Mouse (Mus musculus) liver, postnatal 0 days (tissue): ENCODE measurements around the gene Il10rb. TPM values are rescaled to one million over a fixed set of nuclear protein-coding genes. Genes with fewer than 3 reads are reported as not detected.

ENCODE experiments used
- ATAC-seq: fragments of 200-750 bp; cut with Nextera tagmentation; 2 replicates; pipeline ENCODE4 v1.8.0; 2017; ENCODE audit warnings: mild to moderate bottlenecking, moderate library complexity
- DNase-seq: peaks from one replicate; pipeline ENCODE4 v3.0.0-alpha.2; 2016
- H3K27ac ChIP-seq: fragments of 300-500 bp; sonication (generic); 2 replicates; pipeline ENCODE4 v1.5.1; 2014; ENCODE audit warnings: antibody characterized with exemption, moderate library complexity, mild to moderate bottlenecking, low read depth
- H3K27me3 ChIP-seq: fragments of 300-500 bp; sonication (generic); 2 replicates; pipeline ENCODE4 v1.6.1; 2014; ENCODE audit warnings: low read length, control low read depth, mixed read lengths; ENCODE audit not compliant: insufficient read depth
- H3K36me3 ChIP-seq: fragments of 300-500 bp; sonication (generic); replicated peaks from 2 replicates; pipeline ENCODE4 v1.6.1; 2014; ENCODE audit warnings: mild to moderate bottlenecking, control low read depth, low read length, moderate library complexity, mixed read lengths; ENCODE audit not compliant: insufficient read depth
- H3K4me1 ChIP-seq: fragments of 300-500 bp; sonication (generic); 2 replicates; pipeline ENCODE4 v1.6.1; 2014; ENCODE audit warnings: antibody characterized with exemption, mild to moderate bottlenecking, control low read depth; ENCODE audit not compliant: insufficient read depth
- H3K4me2 ChIP-seq: fragments of 300-500 bp; sonication (generic); 2 replicates; pipeline ENCODE4 v1.6.1; 2014; ENCODE audit warnings: low read depth, mild to moderate bottlenecking, low read length, moderate library complexity, mixed read lengths
- H3K4me3 ChIP-seq: fragments of 300-500 bp; sonication (generic); 2 replicates; pipeline ENCODE4 v1.5.1; 2014; ENCODE audit warnings: low read depth, low read length
- H3K9ac ChIP-seq: fragments of 300-500 bp; sonication (generic); replicated peaks from 2 replicates; pipeline ENCODE4 v1.6.1; 2014; ENCODE audit warnings: mild to moderate bottlenecking, moderate library complexity
- H3K9me3 ChIP-seq: fragments of 300-500 bp; sonication (generic); 2 replicates; pipeline ENCODE4 v1.6.1; 2016; ENCODE audit warnings: mild to moderate bottlenecking, control low read depth, low read length, mixed read lengths
- CTCF ChIP-seq: sonication (generic); IDR thresholded peaks from 2 replicates; pipeline ENCODE4 v1.5.1; 2016; ENCODE audit warnings: antibody characterized with exemption, low read depth
- EP300 ChIP-seq: IDR thresholded peaks from 2 replicates; pipeline ENCODE4 v1.6.1; 2016; ENCODE audit warnings: antibody characterized with exemption, low read depth, mild to moderate bottlenecking
- WGBS: fragments of 180-500 bp; shearing (Covaris S2); extraction: QIAGEN DNeasy Blood & Tissue Kit; methylation state at CpG from one replicate; pipeline ENCODE4 v1.1.7; 2014; ENCODE audit not compliant: insufficient replicate concordance; 5-methylcytosine and 5-hydroxymethylcytosine counted together
- polyA plus RNA-seq: library from polyadenylated mRNA; unstranded; fragments of >200 nt; fragmentation: Nextera tagmentation; extraction: Ambion mirVana; gene quantifications from 2 replicates; pipeline ENCODE4 v1.2.1, GENCODE M21; 2015

Il10rb gene
- polyA plus RNA-seq, 1 experiment from 2014 or later = 26.4 TPM

DNA sequence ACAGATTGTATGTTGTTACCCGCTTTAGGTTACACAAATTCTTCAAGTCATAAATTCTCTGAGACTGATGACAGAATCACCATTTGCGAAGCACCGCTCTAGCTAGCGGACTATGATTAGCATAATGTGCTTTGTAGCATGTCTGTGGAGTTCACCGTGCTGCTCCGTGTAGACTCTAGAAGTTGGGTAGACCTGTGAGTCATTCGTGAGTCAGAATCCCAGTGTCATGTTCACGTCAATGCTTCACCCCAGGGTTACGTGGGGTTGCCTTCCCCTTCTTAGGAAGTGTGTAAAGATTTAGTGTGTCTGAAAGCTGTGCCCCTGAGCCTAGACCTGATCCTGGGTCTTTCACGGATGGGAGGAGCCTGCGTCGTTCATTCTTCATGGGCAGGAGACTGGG, 7.9 kb upstream of the Il10rb start:
- no peak for DNase-seq
- H3K4me1 ChIP-seq = peaks cover 23% of the 10 kb centered on the region

GRCm38 (mm10) chr16:91398944-91399343, 7.0 kb upstream of the Il10rb start:
- peaks cover 61% of the 10 kb centered on the region for H3K36me3 ChIP-seq
- peak overlapping the region; percentile 68 for H3K27ac ChIP-seq
- H3K9me3 ChIP-seq = no peaks in the 10 kb centered on the region
- H3K4me2 ChIP-seq = no peak overlapping the region
- no peak overlapping the region for H3K9ac ChIP-seq
- ATAC-seq = no peak
- H3K4me3 ChIP-seq = no peak overlapping the region
- no peak for DNase-seq
- TF ChIP-seq CTCF = no peak
- TF ChIP-seq EP300 = no peak
- 88% methylated on average over 7 of the region's 7 CpGs for WGBS
- H3K4me1 ChIP-seq = peaks cover 23% of the 10 kb centered on the region
- H3K27me3 ChIP-seq = no peaks in the 10 kb centered on the region

More for the DNA sequence above, 7.9 kb upstream of the Il10rb start:
- Histone ChIP-seq H3K9ac (no peak overlapping the region), H3K27me3 (no peaks in the 10 kb centered on the region), H3K4me3 (no peak overlapping the region), H3K4me2 (peak overlapping the region; percentile 34; the same call in 1 of the 2 replicates), H3K9me3 (no peaks in the 10 kb centered on the region), H3K27ac (peak overlapping the region; percentile 68), H3K36me3 (peaks cover 65% of the 10 kb centered on the region)
- peak; percentile 45 for ATAC-seq
- WGBS = 78% methylated on average over 12 of the region's 12 CpGs
- TF ChIP-seq EP300 = no peak
- TF ChIP-seq CTCF = no peak

GRCm38 (mm10) chr16:91401569-91402165, 4.3 kb upstream of the Il10rb start:
- no peaks in the 10 kb centered on the region for H3K27me3 ChIP-seq
- TF ChIP-seq CTCF = no peak
- TF ChIP-seq EP300 = no peak
- no peak overlapping the region for H3K27ac ChIP-seq
- H3K4me1 ChIP-seq = peaks cover 15% of the 10 kb centered on the region
- 83% methylated on average over 6 of the region's 6 CpGs for WGBS
- ATAC-seq (no peak), DNase-seq (no peak)
- H3K4me2 ChIP-seq = no peak overlapping the region
- H3K36me3 ChIP-seq = peaks cover 44% of the 10 kb centered on the region
- H3K9ac ChIP-seq = no peak overlapping the region
- H3K4me3 ChIP-seq = no peak overlapping the region
- no peaks in the 10 kb centered on the region for H3K9me3 ChIP-seq

- no peak for TF ChIP-seq CTCF
- TF ChIP-seq EP300 = no peak
- peaks cover 41% of the 10 kb centered on the region for H3K36me3 ChIP-seq
- peaks cover 14% of the 10 kb centered on the region for H3K4me1 ChIP-seq
- no peak overlapping the region for H3K4me2 ChIP-seq
- no peak for ATAC-seq
- H3K27me3 ChIP-seq = no peaks in the 10 kb centered on the region
- DNase-seq = no peak
- no peaks in the 10 kb centered on the region for H3K9me3 ChIP-seq
- H3K4me3 ChIP-seq = no peak overlapping the region
- 83% methylated on average over 9 of the region's 9 CpGs for WGBS
- H3K27ac ChIP-seq = no peak overlapping the region
- H3K9ac ChIP-seq = no peak overlapping the region
Measured at GRCm38 (mm10) chr16:91403784-91404183, 2.2 kb upstream of the Il10rb start.

- TF ChIP-seq CTCF (no peak), EP300 (no peak)
- no peak overlapping the region for H3K4me3 ChIP-seq
- H3K27ac ChIP-seq = no peak overlapping the region
- no peak for ATAC-seq
- H3K27me3 ChIP-seq = no peaks in the 10 kb centered on the region
- H3K4me1 ChIP-seq = peaks cover 18% of the 10 kb centered on the region
- H3K9me3 ChIP-seq = no peaks in the 10 kb centered on the region
- no peak overlapping the region for H3K9ac ChIP-seq
- peaks cover 39% of the 10 kb centered on the region for H3K36me3 ChIP-seq
- no peak for DNase-seq
- no peak overlapping the region for H3K4me2 ChIP-seq
- WGBS = 89% methylated on average over 8 of the region's 8 CpGs
Measured at GRCm38 (mm10) chr16:91404187-91404586, 1.8 kb upstream of the Il10rb start.

DNA sequence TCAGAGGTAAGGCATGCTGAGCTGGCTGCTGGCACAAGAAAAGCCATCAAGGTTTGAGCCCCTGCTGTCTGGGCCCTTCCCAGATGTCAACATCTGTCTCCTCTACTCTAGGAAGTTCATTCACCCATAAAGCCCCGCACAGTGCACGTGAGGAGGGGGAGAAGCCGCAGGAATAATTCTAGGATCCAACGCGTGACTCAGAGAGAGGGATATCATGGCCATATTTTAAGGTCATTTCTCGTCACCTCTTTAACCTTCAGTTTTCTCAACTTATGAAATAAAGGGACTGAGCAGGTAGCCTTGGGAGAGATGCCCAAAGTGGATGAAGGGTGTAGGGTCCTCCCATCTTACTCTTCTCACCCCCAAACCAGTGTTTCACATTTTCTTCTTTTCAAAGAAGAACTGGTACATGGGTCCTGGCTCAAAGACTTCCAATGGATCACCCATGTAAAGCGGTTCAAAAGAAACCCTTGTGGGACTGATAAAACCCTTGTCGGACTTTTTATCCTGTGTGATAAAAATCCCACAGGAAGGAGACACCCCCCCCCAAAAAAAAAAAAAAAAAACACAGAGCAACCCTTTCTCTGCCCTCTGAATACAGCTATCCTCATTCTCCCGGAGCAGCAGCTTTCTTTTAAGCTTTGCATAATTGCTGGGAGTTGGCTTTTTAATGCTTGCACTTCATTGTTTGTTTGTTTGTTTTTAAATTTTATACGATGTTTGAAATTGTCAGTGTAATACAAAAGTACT, 961 bp upstream of the Il10rb start:
- peaks cover 40% of the 10 kb centered on the region for H3K36me3 ChIP-seq
- WGBS = 67% methylated on average over 10 of the region's 10 CpGs
- peaks cover 26% of the 10 kb centered on the region for H3K4me1 ChIP-seq
- H3K27me3 ChIP-seq = no peaks in the 10 kb centered on the region
- peak overlapping the region; percentile 86 for H3K4me2 ChIP-seq
- no peaks in the 10 kb centered on the region for H3K9me3 ChIP-seq
- no peak for DNase-seq
- no peak for TF ChIP-seq EP300
- TF ChIP-seq CTCF = no peak
- ATAC-seq = no peak
- peak overlapping the region; percentile 89; the same call in 1 of the 2 replicates for H3K9ac ChIP-seq
- H3K27ac ChIP-seq = no peak overlapping the region
- no peak overlapping the region for H3K4me3 ChIP-seq
